Mouse (Mus musculus) forebrain, embryonic 11.5 days (tissue): Measurements from ENCODE around the gene Josd2. TPM values are rescaled to one million over a fixed set of nuclear protein-coding genes. Genes with fewer than 3 reads are reported as not detected.

Experiments
- ATAC-seq: fragments of 200-750 bp; cut with Nextera tagmentation; replicated peaks from 2 replicates; pipeline ENCODE4 v1.8.0; 2017; ENCODE audit warnings: moderate TSS enrichment; ENCODE audit not compliant: low FRiP score
- DNase-seq: peaks from one replicate; pipeline ENCODE4 v3.0.0-alpha.2; 2017; ENCODE audit warnings: low spot score
- H3K27ac ChIP-seq: fragments of 300-500 bp; sonication (generic); 2 replicates; pipeline ENCODE4 v1.5.1; 2014; ENCODE audit warnings: low read depth, low read length
- H3K27me3 ChIP-seq: fragments of 300-500 bp; sonication (generic); 2 replicates; pipeline ENCODE4 v1.6.1; 2014; ENCODE audit warnings: mild to moderate bottlenecking, low read length, mixed read lengths; ENCODE audit not compliant: control insufficient read depth, insufficient read depth
- H3K36me3 ChIP-seq: fragments of 300-500 bp; sonication (generic); 2 replicates; pipeline ENCODE4 v1.6.1; 2014; ENCODE audit warnings: mild to moderate bottlenecking, low read length, moderate library complexity, mixed read lengths; ENCODE audit not compliant: control insufficient read depth, insufficient read depth
- H3K4me1 ChIP-seq: fragments of 300-500 bp; sonication (generic); replicated peaks from 2 replicates; pipeline ENCODE4 v1.6.1; 2014; ENCODE audit warnings: low read length, mixed read lengths; ENCODE audit not compliant: control insufficient read depth, insufficient read depth
- H3K4me2 ChIP-seq: fragments of 300-500 bp; sonication (generic); 2 replicates; pipeline ENCODE4 v1.6.1; 2014; ENCODE audit warnings: low read depth, mild to moderate bottlenecking, low read length, moderate library complexity, mixed read lengths; ENCODE audit not compliant: severe bottlenecking
- H3K4me3 ChIP-seq: fragments of 300-500 bp; sonication (generic); 2 replicates; pipeline ENCODE4 v1.5.1; 2014; ENCODE audit warnings: low read depth, low read length
- H3K9ac ChIP-seq: fragments of 300-500 bp; sonication (generic); 2 replicates; pipeline ENCODE4 v1.6.1; 2014; ENCODE audit warnings: low read length
- H3K9me3 ChIP-seq: fragments of 300-500 bp; sonication (generic); 2 replicates; pipeline ENCODE4 v1.6.1; 2016; ENCODE audit warnings: low read length, mixed read lengths; ENCODE audit not compliant: control insufficient read depth
- WGBS: fragments of 180-500 bp; shearing (Covaris S2); extraction: QIAGEN DNeasy Blood & Tissue Kit; methylation state at CpG from one replicate; pipeline ENCODE4 v1.1.7; 2014; 5-methylcytosine and 5-hydroxymethylcytosine counted together
- polyA plus RNA-seq: library from polyadenylated mRNA; unstranded; fragments of >200 nt; fragmentation: Nextera tagmentation; extraction: Ambion mirVana; gene quantifications from 2 replicates; pipeline ENCODE4 v1.2.1, GENCODE M21; 2014

Gene Josd2
- polyA plus RNA-seq, 1 experiment from 2014 or later, result 60.9 TPM

- Histone ChIP-seq H3K9me3 (no peaks in the 10 kb centered on the region), H3K36me3 (no peaks in the 10 kb centered on the region), H3K4me1 (peaks cover 5% of the 10 kb centered on the region), H3K4me2 (no peak overlapping the region), H3K4me3 (no peak overlapping the region), H3K27ac (no peak overlapping the region), H3K27me3 (no peaks in the 10 kb centered on the region), H3K9ac (no peak overlapping the region)
- WGBS, result 72% methylated on average over 5 of the region's 5 CpGs
- no peak for ATAC-seq
- no peak for DNase-seq
These were observed 32.0 kb upstream of the Josd2 start for GRCm38 (mm10) chr7:44435796-44436195.

GRCm38 (mm10) chr7:44436267-44436666, 31.5 kb upstream of the Josd2 start:
- no peaks in the 10 kb centered on the region for H3K36me3 ChIP-seq
- peaks cover 3% of the 10 kb centered on the region for H3K4me1 ChIP-seq
- no peaks in the 10 kb centered on the region for H3K27me3 ChIP-seq
- H3K4me2 ChIP-seq, result no peak overlapping the region
- H3K4me3 ChIP-seq, result no peak overlapping the region
- WGBS, result 15% methylated on average over 1 of the region's 1 CpGs
- no peak overlapping the region for H3K9ac ChIP-seq
- DNase-seq (no peak), ATAC-seq (no peak)
- no peak overlapping the region for H3K27ac ChIP-seq
- no peaks in the 10 kb centered on the region for H3K9me3 ChIP-seq

- H3K4me3 ChIP-seq, result no peak overlapping the region
- H3K4me1 ChIP-seq, result peaks cover 2% of the 10 kb centered on the region; the same call in 1 of the 2 replicates
- H3K36me3 ChIP-seq, result no peaks in the 10 kb centered on the region
- ATAC-seq (no peak), DNase-seq (no peak)
- H3K27ac ChIP-seq, result no peak overlapping the region
- H3K9me3 ChIP-seq, result no peaks in the 10 kb centered on the region
- H3K4me2 ChIP-seq, result no peak overlapping the region
- 93% methylated on average over 1 of the region's 1 CpGs for WGBS
- no peaks in the 10 kb centered on the region for H3K27me3 ChIP-seq
- no peak overlapping the region for H3K9ac ChIP-seq
These were observed 30.6 kb upstream of the Josd2 start for GRCm38 (mm10) chr7:44437188-44437587.

- Histone ChIP-seq H3K36me3 (no peaks in the 10 kb centered on the region), H3K9ac (no peak overlapping the region), H3K4me2 (no peak overlapping the region), H3K4me3 (no peak overlapping the region), H3K9me3 (no peaks in the 10 kb centered on the region), H3K4me1 (peaks cover 2% of the 10 kb centered on the region; the same call in 1 of the 2 replicates), H3K27me3 (no peaks in the 10 kb centered on the region), H3K27ac (no peak overlapping the region)
- WGBS, result 65% methylated on average over 8 of the region's 8 CpGs
- DNase-seq (no peak), ATAC-seq (no peak)
These were observed 29.8 kb upstream of the Josd2 start for GRCm38 (mm10) chr7:44437933-44438332.

- H3K4me2 ChIP-seq, result no peak overlapping the region
- no peaks in the 10 kb centered on the region for H3K36me3 ChIP-seq
- H3K4me3 ChIP-seq, result no peak overlapping the region
- H3K27ac ChIP-seq, result no peak overlapping the region
- H3K9ac ChIP-seq, result no peak overlapping the region
- WGBS, result 85% methylated on average over 2 of the region's 2 CpGs
- ATAC-seq (no peak), DNase-seq (no peak)
- H3K9me3 ChIP-seq, result no peaks in the 10 kb centered on the region
- peaks cover 8% of the 10 kb centered on the region for H3K27me3 ChIP-seq
- peaks cover 13% of the 10 kb centered on the region for H3K4me1 ChIP-seq
These were observed 28.1 kb upstream of the Josd2 start for GRCm38 (mm10) chr7:44439696-44440095.

- Histone ChIP-seq H3K4me3 (no peak overlapping the region), H3K9me3 (no peaks in the 10 kb centered on the region), H3K27ac (no peak overlapping the region), H3K4me1 (peaks cover 20% of the 10 kb centered on the region), H3K27me3 (peaks cover 8% of the 10 kb centered on the region), H3K36me3 (peaks cover 6% of the 10 kb centered on the region; the same call in 1 of the 2 replicates), H3K4me2 (no peak overlapping the region), H3K9ac (no peak overlapping the region)
- DNase-seq, result no peak
- no peak for ATAC-seq
- 94% methylated on average over 1 of the region's 1 CpGs for WGBS
These were observed 27.3 kb upstream of the Josd2 start for GRCm38 (mm10) chr7:44440479-44440878.

- peak overlapping the region; percentile 54; the same call in 1 of the 2 replicates for H3K4me3 ChIP-seq
- peaks cover 21% of the 10 kb centered on the region for H3K4me1 ChIP-seq
- ATAC-seq (no peak), DNase-seq (no peak)
- peaks cover 7% of the 10 kb centered on the region; the same call in 1 of the 2 replicates for H3K36me3 ChIP-seq
- H3K27me3 ChIP-seq, result peaks cover 8% of the 10 kb centered on the region
- WGBS, result 22% methylated on average over 1 of the region's 1 CpGs
- peak overlapping the region; percentile 95 for H3K4me2 ChIP-seq
- no peaks in the 10 kb centered on the region for H3K9me3 ChIP-seq
- no peak overlapping the region; the same call in 1 of the 2 replicates for H3K9ac ChIP-seq
- peak overlapping the region; percentile 90; the same call in 1 of the 2 replicates for H3K27ac ChIP-seq
These were observed 26.6 kb upstream of the Josd2 start for GRCm38 (mm10) chr7:44441180-44441579.

GRCm38 (mm10) chr7:44441648-44442109, 26.1 kb upstream of the Josd2 start:
- Histone ChIP-seq H3K27ac (peak overlapping the region; percentile 90), H3K9ac (peak overlapping the region; percentile 97), H3K36me3 (peaks cover 7% of the 10 kb centered on the region; the same call in 1 of the 2 replicates), H3K4me3 (peak overlapping the region; percentile 54), H3K9me3 (no peaks in the 10 kb centered on the region), H3K4me1 (peaks cover 21% of the 10 kb centered on the region), H3K27me3 (peaks cover 8% of the 10 kb centered on the region), H3K4me2 (peak overlapping the region; percentile 95)
- WGBS, result 2% methylated on average over 14 of the region's 14 CpGs
- DNase-seq, result peak; percentile 83
- peak; percentile 73 for ATAC-seq

GRCm38 (mm10) chr7:44442407-44442821, 25.4 kb upstream of the Josd2 start:
- peak overlapping the region; percentile 95 for H3K4me2 ChIP-seq
- ATAC-seq (peak; percentile 55), DNase-seq (peak; percentile 82)
- no peaks in the 10 kb centered on the region for H3K9me3 ChIP-seq
- WGBS, result 0% methylated on average over 13 of the region's 14 CpGs
- H3K27ac ChIP-seq, result peak overlapping the region; percentile 90
- H3K9ac ChIP-seq, result peak overlapping the region; percentile 97
- peaks cover 10% of the 10 kb centered on the region; the same call in 1 of the 2 replicates for H3K36me3 ChIP-seq
- peaks cover 21% of the 10 kb centered on the region for H3K4me1 ChIP-seq
- peak overlapping the region; percentile 54 for H3K4me3 ChIP-seq
- H3K27me3 ChIP-seq, result peaks cover 8% of the 10 kb centered on the region
